Mouse (Mus musculus): ENCODE measurements at regions not wholly inside any gene's neighbourhood (a gene's known extent, or its start where the extent isn't known, plus 50 kb on each side); places are given as distances from the start of the nearest gene placed in this dataset.
"Not testable (repeated sequence)": the region's sequence is repeated elsewhere in the genome, so short reads cannot be mapped to it uniquely, and the experiment has no call there.

DNA sequence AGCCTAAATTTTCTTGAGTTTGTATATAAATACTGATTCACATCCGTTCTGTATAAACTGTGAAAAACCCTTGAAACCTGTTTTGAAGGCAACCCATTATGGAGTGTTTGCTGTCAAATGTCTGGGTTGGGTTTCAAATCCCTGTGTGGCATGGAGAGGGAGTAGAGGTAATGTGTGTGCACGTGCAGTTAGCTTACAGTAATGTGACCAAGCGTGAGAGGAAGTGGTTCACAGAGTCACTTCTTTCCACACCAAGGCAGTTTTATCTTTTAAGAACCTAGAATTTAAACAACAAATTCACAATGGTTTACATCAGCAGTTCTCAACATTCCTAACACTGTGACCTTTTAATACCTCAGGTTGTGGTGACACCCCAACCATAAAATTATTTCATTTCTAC, 464.1 kb upstream of the Acvr2a start:
- Histone ChIP-seq H3K36me3 (ENCODE audit: control insufficient read depth, insufficient read depth, low read length) (no peaks in the 10 kb centered on the region), H3K4me3 (ENCODE audit: low read length) (no peak overlapping the region), H3K4me2 (replicated peaks; ENCODE audit: low read depth, low read length) (no peak overlapping the region), H3K9ac (ENCODE audit: low read depth, low read length) (no peak overlapping the region), H3K27me3 (ENCODE audit: control insufficient read depth, insufficient read depth, low read length) (no peaks in the 10 kb centered on the region), H3K9me3 (ENCODE audit: control insufficient read depth, low read length) (no peaks in the 10 kb centered on the region), H3K27ac (ENCODE audit: low read depth, low read length) (no peak overlapping the region), H3K4me1 (ENCODE audit: control insufficient read depth, insufficient read depth, low read length) (no peaks in the 10 kb centered on the region)
- ATAC-seq (ENCODE audit: low FRiP score, low TSS enrichment) = no peak
- WGBS = 84% methylated on average over 3 of the region's 3 CpGs

DNA sequence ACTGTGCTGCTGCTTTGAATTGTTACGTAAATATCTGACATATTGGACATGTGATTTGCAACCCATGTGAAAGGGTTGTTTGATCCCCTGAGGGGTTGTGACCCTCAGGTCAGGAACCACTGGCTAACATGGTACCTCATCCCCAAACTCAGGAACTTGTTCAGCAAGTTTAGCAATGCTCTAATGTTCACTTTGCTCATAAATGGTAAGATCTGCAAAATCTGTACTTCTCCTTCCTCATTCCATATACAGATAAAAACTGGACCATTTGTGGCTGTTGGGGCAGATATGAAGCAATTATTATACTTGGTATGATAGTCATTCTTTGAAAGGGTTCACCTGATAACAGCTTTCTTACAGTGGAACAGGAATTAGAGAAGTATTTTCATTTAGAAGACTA, 463.7 kb upstream of the Acvr2a start:
- Histone ChIP-seq H3K27ac (ENCODE audit: low read depth, low read length) (no peak overlapping the region), H3K9ac (ENCODE audit: low read depth, low read length) (no peak overlapping the region), H3K4me3 (ENCODE audit: low read length) (no peak overlapping the region), H3K36me3 (ENCODE audit: control insufficient read depth, insufficient read depth, low read length) (no peaks in the 10 kb centered on the region), H3K4me1 (ENCODE audit: control insufficient read depth, insufficient read depth, low read length) (no peaks in the 10 kb centered on the region), H3K27me3 (ENCODE audit: control insufficient read depth, insufficient read depth, low read length) (no peaks in the 10 kb centered on the region), H3K9me3 (ENCODE audit: control insufficient read depth, low read length) (no peaks in the 10 kb centered on the region), H3K4me2 (replicated peaks; ENCODE audit: low read depth, low read length) (no peak overlapping the region)
- WGBS = 85% methylated on average over 1 of the region's 1 CpGs
- ATAC-seq (ENCODE audit: low FRiP score, low TSS enrichment) = no peak

DNA sequence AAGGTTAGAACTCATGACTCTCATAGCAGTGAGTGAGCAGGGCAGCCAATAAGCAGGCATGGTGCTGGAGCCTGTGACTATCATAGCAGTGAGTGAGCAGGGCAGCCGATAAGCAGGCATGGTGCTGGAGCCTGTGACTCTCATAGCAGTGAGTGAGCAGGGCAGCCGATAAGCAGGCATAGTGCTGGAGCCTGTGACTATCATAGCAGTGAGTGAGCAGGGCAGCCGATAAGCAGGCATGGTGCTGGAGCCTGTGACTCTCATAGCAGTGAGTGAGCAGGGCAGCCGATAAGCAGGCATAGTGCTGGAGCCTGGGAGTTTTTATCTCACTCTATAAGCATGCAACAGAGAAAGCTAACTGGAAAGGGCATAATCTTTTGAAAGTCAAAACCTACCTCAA, 442.3 kb upstream of the Acvr2a start:
- ATAC-seq (ENCODE audit: low FRiP score, low TSS enrichment); H3K4me3 ChIP-seq (ENCODE audit: low read length): not testable (repeated sequence)
- 87% methylated on average over 4 of the region's 4 CpGs for WGBS

GRCm38 (mm10) chr2:48373086-48373485, 440.8 kb upstream of the Acvr2a start:
- Histone ChIP-seq H3K9me3 (ENCODE audit: control insufficient read depth, low read length) (no peaks in the 10 kb centered on the region), H3K9ac (ENCODE audit: low read depth, low read length) (no peak overlapping the region), H3K4me2 (replicated peaks; ENCODE audit: low read depth, low read length) (no peak overlapping the region), H3K27me3 (ENCODE audit: control insufficient read depth, insufficient read depth, low read length) (no peaks in the 10 kb centered on the region), H3K4me1 (ENCODE audit: control insufficient read depth, insufficient read depth, low read length) (no peaks in the 10 kb centered on the region), H3K36me3 (ENCODE audit: control insufficient read depth, insufficient read depth, low read length) (no peaks in the 10 kb centered on the region), H3K4me3 (ENCODE audit: low read length) (no peak overlapping the region), H3K27ac (ENCODE audit: low read depth, low read length) (no peak overlapping the region)
- ATAC-seq (ENCODE audit: low FRiP score, low TSS enrichment) = no peak

More for the DNA sequence above, 442.3 kb upstream of the Acvr2a start:
- H3K36me3 ChIP-seq (ENCODE audit: control insufficient read depth, insufficient read depth, low read length); H3K27ac ChIP-seq (ENCODE audit: low read depth, low read length); H3K4me2 ChIP-seq (replicated peaks; ENCODE audit: low read depth, low read length); H3K9ac ChIP-seq (ENCODE audit: low read depth, low read length); H3K4me1 ChIP-seq (ENCODE audit: control insufficient read depth, insufficient read depth, low read length); H3K27me3 ChIP-seq (ENCODE audit: control insufficient read depth, insufficient read depth, low read length); H3K9me3 ChIP-seq (ENCODE audit: control insufficient read depth, low read length): not testable (repeated sequence)

- Histone ChIP-seq H3K27me3 (ENCODE audit: control insufficient read depth, insufficient read depth, low read length) (no peaks in the 10 kb centered on the region), H3K9me3 (ENCODE audit: control insufficient read depth, low read length) (no peaks in the 10 kb centered on the region), H3K27ac (ENCODE audit: low read depth, low read length) (no peak overlapping the region), H3K36me3 (ENCODE audit: control insufficient read depth, insufficient read depth, low read length) (no peaks in the 10 kb centered on the region), H3K9ac (ENCODE audit: low read depth, low read length) (no peak overlapping the region), H3K4me1 (ENCODE audit: control insufficient read depth, insufficient read depth, low read length) (no peaks in the 10 kb centered on the region), H3K4me3 (ENCODE audit: low read length) (no peak overlapping the region), H3K4me2 (replicated peaks; ENCODE audit: low read depth, low read length) (no peak overlapping the region)
- ATAC-seq (ENCODE audit: low FRiP score, low TSS enrichment) = no peak
- 59% methylated on average over 4 of the region's 4 CpGs for WGBS
These were observed 439.6 kb upstream of the Acvr2a start for GRCm38 (mm10) chr2:48374302-48374701.

- Histone ChIP-seq H3K4me3 (ENCODE audit: low read length) (no peak overlapping the region), H3K27me3 (ENCODE audit: control insufficient read depth, insufficient read depth, low read length) (no peaks in the 10 kb centered on the region), H3K9me3 (ENCODE audit: control insufficient read depth, low read length) (no peaks in the 10 kb centered on the region), H3K27ac (ENCODE audit: low read depth, low read length) (no peak overlapping the region), H3K4me2 (replicated peaks; ENCODE audit: low read depth, low read length) (no peak overlapping the region), H3K9ac (ENCODE audit: low read depth, low read length) (no peak overlapping the region), H3K4me1 (ENCODE audit: control insufficient read depth, insufficient read depth, low read length) (no peaks in the 10 kb centered on the region), H3K36me3 (ENCODE audit: control insufficient read depth, insufficient read depth, low read length) (no peaks in the 10 kb centered on the region)
- WGBS = 86% methylated on average over 1 of the region's 1 CpGs
- no peak for ATAC-seq (ENCODE audit: low FRiP score, low TSS enrichment)
These were observed 435.7 kb upstream of the Acvr2a start for GRCm38 (mm10) chr2:48378160-48378559.

- H3K9ac ChIP-seq (ENCODE audit: low read depth, low read length) = no peak overlapping the region
- H3K9me3 ChIP-seq (ENCODE audit: control insufficient read depth, low read length) = no peaks in the 10 kb centered on the region
- no peaks in the 10 kb centered on the region for H3K36me3 ChIP-seq (ENCODE audit: control insufficient read depth, insufficient read depth, low read length)
- H3K4me3 ChIP-seq (ENCODE audit: low read length) = no peak overlapping the region
- H3K4me2 ChIP-seq (replicated peaks; ENCODE audit: low read depth, low read length) = no peak overlapping the region
- no peak overlapping the region for H3K27ac ChIP-seq (ENCODE audit: low read depth, low read length)
- WGBS = 85% methylated on average over 2 of the region's 2 CpGs
- ATAC-seq (ENCODE audit: low FRiP score, low TSS enrichment) = no peak
- H3K4me1 ChIP-seq (ENCODE audit: control insufficient read depth, insufficient read depth, low read length) = no peaks in the 10 kb centered on the region
- no peaks in the 10 kb centered on the region for H3K27me3 ChIP-seq (ENCODE audit: control insufficient read depth, insufficient read depth, low read length)
These were observed 435.2 kb upstream of the Acvr2a start for GRCm38 (mm10) chr2:48378749-48379148.

DNA sequence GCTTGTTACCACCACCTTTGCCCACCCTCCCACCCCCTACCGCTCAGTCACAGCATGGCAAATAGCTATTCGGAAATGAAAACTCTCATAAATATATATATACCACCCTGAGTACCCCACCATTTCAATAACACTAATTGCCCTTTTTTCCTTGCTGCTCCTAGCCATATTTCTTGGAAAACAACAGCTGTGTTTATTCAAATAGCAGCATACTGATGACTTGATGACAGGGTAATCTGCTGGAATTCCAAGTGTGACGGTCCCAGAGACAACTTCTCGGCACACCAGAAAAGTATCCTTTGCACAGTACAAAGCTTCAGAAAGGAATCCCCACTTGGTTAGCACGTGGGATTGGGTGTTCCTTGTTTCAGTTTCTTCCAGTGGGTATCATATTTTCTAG, 433.8 kb upstream of the Acvr2a start:
- Histone ChIP-seq H3K4me2 (replicated peaks; ENCODE audit: low read depth, low read length) (no peak overlapping the region), H3K4me1 (ENCODE audit: control insufficient read depth, insufficient read depth, low read length) (no peaks in the 10 kb centered on the region), H3K27ac (ENCODE audit: low read depth, low read length) (no peak overlapping the region), H3K9ac (ENCODE audit: low read depth, low read length) (no peak overlapping the region), H3K9me3 (ENCODE audit: control insufficient read depth, low read length) (no peaks in the 10 kb centered on the region), H3K27me3 (ENCODE audit: control insufficient read depth, insufficient read depth, low read length) (no peaks in the 10 kb centered on the region), H3K36me3 (ENCODE audit: control insufficient read depth, insufficient read depth, low read length) (no peaks in the 10 kb centered on the region), H3K4me3 (ENCODE audit: low read length) (no peak overlapping the region)
- ATAC-seq (ENCODE audit: low FRiP score, low TSS enrichment) = no peak
- 51% methylated on average over 5 of the region's 5 CpGs for WGBS

DNA sequence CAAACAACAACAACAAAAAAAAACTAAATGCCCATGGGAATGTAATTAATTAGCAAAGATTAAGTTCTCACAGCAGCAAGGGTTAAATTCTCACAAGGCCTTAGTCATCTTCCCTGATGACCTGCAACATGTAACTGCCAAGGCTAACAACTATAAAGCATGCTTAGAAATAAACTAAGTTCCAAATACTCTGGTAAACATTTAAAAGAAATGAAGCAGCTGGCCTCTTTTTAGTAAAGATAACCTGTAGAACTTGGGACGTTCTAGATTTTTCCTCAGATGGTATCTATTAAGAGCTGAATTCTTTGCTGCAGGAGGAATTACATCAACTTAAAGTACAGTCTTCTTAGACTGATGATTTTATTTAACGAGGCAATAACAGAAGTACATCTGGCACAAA, 433.1 kb upstream of the Acvr2a start:
- 56% methylated on average over 2 of the region's 2 CpGs for WGBS
- Histone ChIP-seq H3K4me2 (replicated peaks; ENCODE audit: low read depth, low read length) (no peak overlapping the region), H3K27ac (ENCODE audit: low read depth, low read length) (no peak overlapping the region), H3K4me1 (ENCODE audit: control insufficient read depth, insufficient read depth, low read length) (no peaks in the 10 kb centered on the region), H3K36me3 (ENCODE audit: control insufficient read depth, insufficient read depth, low read length) (no peaks in the 10 kb centered on the region), H3K27me3 (ENCODE audit: control insufficient read depth, insufficient read depth, low read length) (no peaks in the 10 kb centered on the region), H3K4me3 (ENCODE audit: low read length) (no peak overlapping the region), H3K9me3 (ENCODE audit: control insufficient read depth, low read length) (no peaks in the 10 kb centered on the region), H3K9ac (ENCODE audit: low read depth, low read length) (no peak overlapping the region)
- ATAC-seq (ENCODE audit: low FRiP score, low TSS enrichment) = no peak

All from kidney, embryonic 14.5 days (tissue).